Mouse (Mus musculus) left cerebral cortex, adult 11 months (tissue): ENCODE data around the gene Nrxn3.

Source experiments
- DNase-seq: peaks from one replicate; pipeline ENCODE4 v3.0.0; 2022; ENCODE audit warnings: low spot score

The Nrxn3 gene

GRCm38 (mm10) chr12:88722691-88723070 lies at the start of gene Nrxn3:
Nrxn3 (plus strand) TSS chr12:88722876.
- peak; percentile 77 for DNase-seq

GRCm38 (mm10) chr12:88704159-88704846 lies 18.4 kb upstream of the Nrxn3 start:
- DNase-seq = no peak

- DNase-seq = no peak
These were observed 16.7 kb upstream of the Nrxn3 start for GRCm38 (mm10) chr12:88705959-88706358.

DNA sequence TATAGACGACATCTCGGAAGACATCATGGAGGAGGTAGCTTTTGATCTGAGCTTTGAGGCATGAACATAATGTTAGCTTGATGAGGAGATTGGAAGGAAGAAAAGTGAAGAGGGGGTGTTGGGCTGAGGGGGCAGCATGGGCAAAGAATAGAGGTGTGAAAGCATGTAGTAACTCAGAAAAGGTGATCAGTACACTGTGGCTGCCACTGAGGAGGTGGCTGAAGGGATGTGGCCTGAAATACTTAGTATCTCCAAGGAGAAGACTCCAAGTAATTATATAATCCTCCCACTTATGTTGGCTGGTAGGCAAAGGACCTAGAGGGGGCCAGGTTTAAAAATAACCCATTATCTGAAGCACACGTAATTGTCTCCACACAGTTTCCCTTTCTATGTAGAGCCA lies 14.9 kb upstream of the Nrxn3 start:
- peak; percentile 53 for DNase-seq

DNA sequence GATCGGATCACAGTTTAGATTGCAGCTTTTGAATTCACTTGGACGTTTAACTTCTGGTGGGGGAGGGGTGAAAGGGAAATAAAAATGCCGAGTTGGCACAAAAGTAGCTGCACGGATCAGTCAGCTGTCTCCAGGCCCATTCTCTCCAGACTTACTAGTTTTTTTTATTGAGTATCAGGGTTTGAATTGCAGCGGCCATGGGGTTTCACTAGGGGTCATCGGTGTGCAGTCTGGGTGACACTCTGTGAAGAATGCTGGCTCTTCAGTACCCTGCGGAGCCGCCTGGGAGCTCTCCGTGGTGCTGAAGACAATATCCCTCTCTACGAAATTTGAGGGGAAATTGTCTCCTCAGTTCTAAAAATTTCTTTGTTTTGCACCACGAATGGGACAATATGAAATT lies 13.5 kb upstream of the Nrxn3 start:
- no peak for DNase-seq

- DNase-seq = no peak
These were observed 9.2 kb upstream of the Nrxn3 start for GRCm38 (mm10) chr12:88713456-88713855.

DNA sequence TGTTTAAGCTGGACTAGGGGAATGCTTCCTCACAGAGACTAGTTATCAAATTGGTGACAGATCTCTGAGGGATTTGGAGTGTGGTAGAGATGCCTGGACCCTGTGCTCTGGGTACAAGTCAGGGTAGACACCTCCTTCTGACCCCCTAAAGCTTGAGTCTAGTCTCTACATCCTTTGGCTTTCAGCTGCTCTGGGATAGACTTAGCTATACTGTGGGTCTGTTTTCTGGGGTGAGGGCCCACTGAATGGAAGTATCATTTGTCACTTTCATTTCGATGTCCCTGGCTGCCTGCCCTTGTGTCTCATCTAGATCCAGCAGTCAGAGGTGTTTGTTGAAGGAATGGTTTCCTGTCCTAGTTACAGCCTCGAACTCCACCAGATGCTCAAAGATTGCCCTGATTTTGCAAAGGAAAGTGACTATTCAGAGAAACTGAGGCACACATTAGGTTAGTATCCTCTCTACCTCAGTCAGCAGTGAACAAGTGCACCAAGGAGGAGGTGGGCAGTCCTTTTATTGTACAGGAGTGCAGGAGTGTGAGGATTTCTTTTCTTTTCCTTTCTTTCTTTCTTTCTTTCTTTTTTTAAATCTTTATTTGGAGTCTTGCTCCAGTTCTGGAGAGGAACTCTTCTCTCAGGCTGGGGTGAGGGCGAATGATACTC lies 515 bp upstream of the Nrxn3 start:
- no peak for DNase-seq

GRCm38 (mm10) chr12:88726316-88726715 lies 3.6 kb downstream of the Nrxn3 start:
- DNase-seq = no peak

- no peak for DNase-seq
These were observed 4.1 kb downstream of the Nrxn3 start for GRCm38 (mm10) chr12:88726755-88727154.

DNA sequence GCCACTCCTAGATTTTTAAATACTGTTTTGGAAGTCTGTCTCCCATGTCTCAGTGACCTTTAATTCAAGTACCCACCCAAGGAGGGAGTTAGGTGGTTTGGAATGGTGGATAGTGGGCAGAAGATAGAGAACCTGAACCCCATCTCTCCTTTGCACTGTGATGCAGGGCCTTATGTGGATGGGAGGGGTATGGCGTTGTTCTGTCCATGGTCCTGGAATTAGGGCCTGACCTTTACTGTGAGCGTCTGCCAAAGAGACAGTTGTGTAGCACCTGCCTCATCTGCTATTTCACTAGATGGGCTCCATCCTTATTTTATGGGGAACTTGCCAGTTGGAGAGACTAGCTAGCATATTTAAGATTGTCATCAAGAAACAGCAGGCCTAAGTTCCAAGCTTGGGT lies 8.0 kb downstream of the Nrxn3 start:
- no peak for DNase-seq

- no peak for DNase-seq
These were observed 12.4 kb downstream of the Nrxn3 start for GRCm38 (mm10) chr12:88735045-88735444.

- no peak for DNase-seq
These were observed 14.4 kb downstream of the Nrxn3 start for GRCm38 (mm10) chr12:88737081-88737480.

DNA sequence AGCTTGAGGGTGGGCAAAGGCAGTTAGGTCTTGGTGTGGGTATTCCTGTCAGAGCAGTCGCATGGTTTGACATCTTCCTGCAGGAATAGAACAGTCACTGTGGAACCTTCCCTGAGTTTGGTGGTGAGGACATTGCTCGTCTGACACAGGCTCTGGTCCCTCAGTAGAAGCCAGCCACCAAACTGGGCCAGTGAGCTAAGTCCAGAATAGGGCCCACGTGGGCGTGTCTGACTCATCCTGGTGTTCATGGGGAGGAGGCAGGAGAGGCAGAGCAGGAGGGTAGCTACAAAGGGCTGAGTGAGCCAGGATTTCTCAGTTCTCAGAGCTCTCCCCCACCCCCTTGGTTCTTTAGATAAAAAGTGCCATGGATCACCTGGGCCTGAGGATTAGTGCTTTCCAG lies 15.9 kb downstream of the Nrxn3 start:
- DNase-seq = peak; percentile 62

DNA sequence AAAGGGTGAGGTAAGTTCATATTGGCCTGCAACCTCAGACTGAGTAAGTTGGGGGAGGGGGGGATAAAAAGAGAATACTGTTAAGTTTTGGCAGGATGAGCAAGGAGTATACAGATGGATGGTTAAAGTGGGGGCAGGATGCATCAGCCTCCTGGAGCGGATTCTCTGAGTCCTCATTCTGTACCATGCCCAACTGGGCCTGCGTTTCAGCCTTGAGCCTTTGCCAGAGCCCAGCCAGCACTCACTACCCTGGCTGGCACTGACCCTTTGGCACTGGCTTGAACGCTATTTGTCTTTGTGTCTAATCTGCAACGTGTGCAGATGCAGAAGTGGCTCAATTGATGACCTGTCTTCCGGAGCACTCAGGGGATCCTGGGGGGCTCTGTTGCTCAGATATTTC lies 24.1 kb downstream of the Nrxn3 start:
- DNase-seq = no peak

- no peak for DNase-seq
These were observed 42.1 kb downstream of the Nrxn3 start for GRCm38 (mm10) chr12:88764791-88765190.

- peak; percentile 25 for DNase-seq
These were observed 52.0 kb downstream of the Nrxn3 start for GRCm38 (mm10) chr12:88774666-88775065.

GRCm38 (mm10) chr12:88778036-88778435 lies 55.4 kb downstream of the Nrxn3 start:
- DNase-seq = no peak

- no peak for DNase-seq
These were observed 61.8 kb downstream of the Nrxn3 start for GRCm38 (mm10) chr12:88784199-88785147.

DNA sequence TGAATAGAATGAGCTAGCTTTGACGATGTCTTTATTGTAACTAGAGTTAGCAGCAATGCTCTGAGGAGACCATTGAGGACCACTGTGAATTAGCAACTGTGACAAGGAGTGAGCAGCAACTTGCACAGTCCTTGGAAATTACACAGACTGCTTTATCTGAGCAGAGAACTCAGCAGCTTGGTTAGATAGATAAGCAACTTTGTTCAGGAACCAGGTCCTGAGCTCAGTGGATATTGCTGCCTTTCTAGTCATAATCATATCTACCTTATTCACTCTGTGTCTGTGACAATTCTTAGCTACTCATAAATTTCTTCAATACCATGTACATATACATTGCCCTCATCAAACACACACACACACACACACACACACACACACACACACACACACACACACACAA lies 70.6 kb downstream of the Nrxn3 start:
- no peak for DNase-seq

DNA sequence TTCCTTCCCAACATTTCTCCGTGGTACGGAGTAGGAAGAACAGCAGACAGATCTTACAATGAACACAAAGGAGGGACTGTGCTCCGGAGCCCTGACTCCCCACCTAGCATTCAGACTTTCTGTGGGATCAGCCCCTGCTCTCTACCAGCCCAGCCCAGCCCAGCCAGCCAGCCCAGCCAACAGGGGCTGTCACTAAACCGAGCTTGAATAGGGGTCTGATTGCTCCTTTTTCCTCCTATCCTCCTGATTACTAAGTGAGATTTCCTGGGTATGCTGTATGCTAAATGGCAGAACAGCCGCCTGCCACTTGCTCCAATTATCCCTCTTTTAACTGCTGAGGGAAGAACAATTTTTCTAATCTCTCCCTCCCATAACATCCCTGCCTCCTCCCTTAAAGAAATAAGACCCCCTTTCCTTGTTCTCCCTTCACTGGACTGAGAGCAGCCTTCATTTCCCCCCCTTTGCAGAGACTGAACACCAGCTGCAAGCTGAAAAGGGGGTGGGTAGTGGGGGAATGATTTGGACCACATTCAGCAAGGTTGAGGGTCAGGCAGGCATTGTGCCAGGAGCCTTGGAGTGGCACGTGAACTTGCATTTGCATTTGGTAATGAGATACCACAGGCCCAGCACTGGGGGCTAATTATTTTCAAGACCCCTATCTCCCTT lies 78.4 kb downstream of the Nrxn3 start:
- DNase-seq = no peak

DNA sequence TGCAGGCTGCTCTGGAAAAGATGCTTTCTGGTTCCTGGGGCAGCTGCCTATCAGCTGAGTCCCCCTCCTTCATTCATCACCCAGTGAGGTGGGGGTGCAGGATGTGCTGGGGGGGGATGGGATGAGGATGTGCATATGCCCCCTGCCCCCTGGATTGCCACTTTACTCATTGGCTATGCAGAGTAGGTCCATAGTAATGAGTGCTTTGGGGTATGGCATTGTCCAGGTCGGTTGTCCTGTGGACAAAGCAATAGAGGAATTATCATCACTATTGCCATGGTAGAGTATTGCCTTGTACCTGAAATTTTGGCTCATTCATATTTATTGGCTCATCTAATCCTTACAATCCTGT lies 79.0 kb downstream of the Nrxn3 start:
- DNase-seq = no peak

GRCm38 (mm10) chr12:88808947-88809346 lies 86.3 kb downstream of the Nrxn3 start:
- DNase-seq = no peak
